ENCODE assay signal across 8 mouse cellular contexts in the genomic region with DNA sequence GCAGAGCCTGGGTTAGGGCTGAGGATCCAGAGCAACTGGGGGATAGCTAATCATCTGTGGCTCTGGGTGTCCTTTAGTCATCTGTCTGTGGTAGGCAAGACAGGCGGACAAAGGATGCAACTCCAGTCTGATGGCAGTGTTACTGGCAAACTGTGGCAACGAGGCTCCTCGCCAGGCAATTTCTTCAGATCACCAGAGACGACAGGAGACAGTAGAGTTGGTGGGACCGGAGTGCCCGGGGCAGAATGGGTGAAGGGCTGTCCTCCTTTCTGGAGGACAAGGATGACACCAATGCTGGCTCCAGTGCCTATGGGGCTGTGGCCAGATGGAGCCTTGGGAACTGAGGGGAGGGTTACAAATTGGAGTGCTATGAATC. TPM values are rescaled to one million over a fixed set of nuclear protein-coding genes. Genes with fewer than 3 reads are reported as not detected.
A peak's percentile ranks its signal among the peaks of the same experiment; 100 is the strongest.
DNase-seq lines count a peak whose midpoint lies in the region; ATAC-seq and TF ChIP-seq lines count a peak whose summit lies in the region.
"Not testable (repeated sequence)": the region's sequence is repeated elsewhere in the genome, so short reads cannot be mapped to it uniquely, and the experiment has no call there.

No protein-coding gene starts in this region.

- not testable (repeated sequence) for H3K9ac ChIP-seq in embryonic facial prominence, embryonic 13.5 days; hindbrain, embryonic 13.5 days; liver, postnatal 0 days (replicated peaks); neural tube, embryonic 11.5 days (ENCODE audit: low read length)

- not testable (repeated sequence) for H3K4me1 ChIP-seq in embryonic facial prominence, embryonic 13.5 days; liver, postnatal 0 days (ENCODE audit: insufficient read depth); neural tube, embryonic 11.5 days (ENCODE audit: control insufficient read depth, insufficient read depth, low read length)
- H3K4me1 ChIP-seq in hindbrain, embryonic 13.5 days (replicated peaks) = peaks cover 20% of the 10 kb centered on the region

- H3K9me3 ChIP-seq in embryonic facial prominence, embryonic 13.5 days; hindbrain, embryonic 13.5 days; liver, postnatal 0 days (ENCODE audit: low read length); neural tube, embryonic 11.5 days (ENCODE audit: control insufficient read depth, low read length): not testable (repeated sequence)

- not testable (repeated sequence) for H3K27me3 ChIP-seq in embryonic facial prominence, embryonic 13.5 days; hindbrain, embryonic 13.5 days; liver, postnatal 0 days (ENCODE audit: insufficient read depth, low read length); neural tube, embryonic 11.5 days (ENCODE audit: control insufficient read depth, insufficient read depth, low read length)

- ATAC-seq in embryonic facial prominence, embryonic 13.5 days (ENCODE audit: insufficient number of reproducible peaks, insufficient read depth, low FRiP score, low TSS enrichment, low read depth); hindbrain, embryonic 13.5 days (ENCODE audit: low FRiP score); liver, postnatal 0 days; neural tube, embryonic 11.5 days (ENCODE audit: insufficient read depth, low FRiP score, low TSS enrichment): not testable (repeated sequence)

- not testable (repeated sequence) for H3K36me3 ChIP-seq in embryonic facial prominence, embryonic 13.5 days; neural tube, embryonic 11.5 days (ENCODE audit: control insufficient read depth, insufficient read depth, low read length)
- peaks cover 10% of the 10 kb centered on the region for H3K36me3 ChIP-seq in hindbrain, embryonic 13.5 days
- peaks cover 11% of the 10 kb centered on the region for H3K36me3 ChIP-seq in liver, postnatal 0 days (replicated peaks; ENCODE audit: insufficient read depth, low read length)

- not testable (repeated sequence) for H3K4me3 ChIP-seq in embryonic facial prominence, embryonic 13.5 days; layer of hippocampus, adult 2 months; liver, postnatal 0 days (ENCODE audit: low read depth, low read length); neural tube, embryonic 11.5 days (ENCODE audit: low read depth, low read length)
- 0 out of 2 replicates have a peak overlapping the region, but pooled peaks have one; percentile 2 for H3K4me3 ChIP-seq in hindbrain, embryonic 13.5 days

- not testable (repeated sequence) for TF ChIP-seq EP300 in liver, postnatal 0 days (IDR thresholded peaks at IDR 0.05; ENCODE audit: low read depth)

- WGBS in embryonic facial prominence, embryonic 13.5 days = 64% methylated on average over 6 of the region's 6 CpGs
- WGBS in hindbrain, embryonic 13.5 days = 63% methylated on average over 6 of the region's 6 CpGs
- WGBS in liver, postnatal 0 days (ENCODE audit: insufficient replicate concordance) = 70% methylated on average over 6 of the region's 6 CpGs
- 66% methylated on average over 6 of the region's 6 CpGs for WGBS in neural tube, embryonic 11.5 days

- peak; percentile 53 for DNase-seq in adrenal gland, adult 8-10 months
- peak; percentile 32 for DNase-seq in gastrocnemius, postnatal 25 days
- not testable (repeated sequence) for DNase-seq in layer of hippocampus, adult 2 months (ENCODE audit: low spot score in 2 of 2); liver, postnatal 0 days; neural tube, embryonic 11.5 days (ENCODE audit: low spot score)
- DNase-seq in thymus, postnatal 25 days = peak; percentile 22

- not testable (repeated sequence) for TF ChIP-seq CTCF in layer of hippocampus, adult 2 months (conservative IDR thresholded peaks at IDR 0.05); liver, postnatal 0 days (IDR thresholded peaks at IDR 0.05; ENCODE audit: low read depth)

- peak overlapping the region; percentile 11; the same call in 1 of the 2 replicates for H3K4me2 ChIP-seq in embryonic facial prominence, embryonic 13.5 days
- H3K4me2 ChIP-seq in hindbrain, embryonic 13.5 days = peak overlapping the region; percentile 85; the same call in 1 of the 2 replicates
- peak overlapping the region; percentile 91; the same call in 1 of the 2 replicates for H3K4me2 ChIP-seq in liver, postnatal 0 days (ENCODE audit: low read depth, low read length)
- peak overlapping the region; percentile 27; the same call in 1 of the 2 replicates for H3K4me2 ChIP-seq in neural tube, embryonic 11.5 days (ENCODE audit: low read depth)

- 0 out of 2 replicates have a peak overlapping the region, but pooled peaks have one; percentile 23 for H3K27ac ChIP-seq in embryonic facial prominence, embryonic 13.5 days
- peak overlapping the region; percentile 77 for H3K27ac ChIP-seq in hindbrain, embryonic 13.5 days
- 0 out of 2 replicates have a peak overlapping the region, but pooled peaks have one; percentile 20 for H3K27ac ChIP-seq in layer of hippocampus, adult 2 months
- H3K27ac ChIP-seq in liver, postnatal 0 days (ENCODE audit: low read depth) = not testable (repeated sequence)
- peak overlapping the region; percentile 46; the same call in 1 of the 2 replicates for H3K27ac ChIP-seq in neural tube, embryonic 11.5 days (ENCODE audit: low read depth, low read length)

RNA-seq across cellular contexts. Expression of a gene that starts 0.6 kb away (rescaled TPM):
- 1,000 to 10,000 TPM; 2,263 to 2,673 (median 2,524) TPM for total RNA-seq in adrenal gland, adult 8-10 months (2022)
- polyA plus RNA-seq in embryonic facial prominence, embryonic 13.5 days (2015; fragmentation: Nextera tagmentation; extraction: Ambion mirVana) = 4,323 and 4,329 TPM in 2 replicates
- total RNA-seq in gastrocnemius, postnatal 25 days (2021) = 1,000 to 10,000 TPM in 1 of 2 experiments, 100 to 1,000 TPM in 1; 972 to 1,021 TPM
- polyA plus RNA-seq in hindbrain, embryonic 13.5 days (2015; fragmentation: Nextera tagmentation; extraction: Ambion mirVana) = 2,639 and 2,680 TPM in 2 replicates
- 1,000 to 10,000 TPM; 1,438 to 1,486 TPM for total RNA-seq in layer of hippocampus, adult 2 months (2021)
- polyA plus RNA-seq in liver, postnatal 0 days (2015; fragmentation: Nextera tagmentation; extraction: Ambion mirVana) = 2,058 and 2,065 TPM in 2 replicates
- 3,132 and 3,213 TPM in 2 replicates for polyA plus RNA-seq in neural tube, embryonic 11.5 days (2014; fragmentation: Nextera tagmentation; extraction: Ambion mirVana)

RNA-seq across cellular contexts. Expression of a gene that starts 2.1 kb away (rescaled TPM):
- 10 to 100 TPM; 12.9 to 15.0 (median 13.6) TPM for total RNA-seq in adrenal gland, adult 8-10 months (2022)
- 13.5 and 15.5 TPM in 2 replicates for polyA plus RNA-seq in embryonic facial prominence, embryonic 13.5 days (2015; fragmentation: Nextera tagmentation; extraction: Ambion mirVana)
- 1 to 10 TPM; 4.9 to 5.1 TPM for total RNA-seq in gastrocnemius, postnatal 25 days (2021)
- 19.7 and 20.9 TPM in 2 replicates for polyA plus RNA-seq in hindbrain, embryonic 13.5 days (2015; fragmentation: Nextera tagmentation; extraction: Ambion mirVana)
- 10 to 100 TPM; 12.2 to 14.3 TPM for total RNA-seq in layer of hippocampus, adult 2 months (2021)
- 5.0 and 5.4 TPM in 2 replicates for polyA plus RNA-seq in liver, postnatal 0 days (2015; fragmentation: Nextera tagmentation; extraction: Ambion mirVana)
- polyA plus RNA-seq in neural tube, embryonic 11.5 days (2014; fragmentation: Nextera tagmentation; extraction: Ambion mirVana) = 16.6 and 18.3 TPM in 2 replicates

RNA-seq across cellular contexts. Expression of a gene that starts 16.1 kb away (rescaled TPM):
- 10 to 100 TPM; 67.4 to 77.6 (median 70.5) TPM for total RNA-seq in adrenal gland, adult 8-10 months (2022)
- 188 and 206 TPM in 2 replicates for polyA plus RNA-seq in embryonic facial prominence, embryonic 13.5 days (2015; fragmentation: Nextera tagmentation; extraction: Ambion mirVana)
- 10 to 100 TPM; 36.3 to 36.7 TPM for total RNA-seq in gastrocnemius, postnatal 25 days (2021)
- polyA plus RNA-seq in hindbrain, embryonic 13.5 days (2015; fragmentation: Nextera tagmentation; extraction: Ambion mirVana) = 125 and 129 TPM in 2 replicates
- total RNA-seq in layer of hippocampus, adult 2 months (2021) = 10 to 100 TPM; 61.4 to 64.4 TPM
- polyA plus RNA-seq in liver, postnatal 0 days (2015; fragmentation: Nextera tagmentation; extraction: Ambion mirVana) = 81.9 and 85.1 TPM in 2 replicates
- polyA plus RNA-seq in neural tube, embryonic 11.5 days (2014; fragmentation: Nextera tagmentation; extraction: Ambion mirVana) = 245 and 251 TPM in 2 replicates

RNA-seq across cellular contexts. Expression of a gene that starts 24.0 kb away (rescaled TPM):
- total RNA-seq in adrenal gland, adult 8-10 months (2022) = 10 to 100 TPM; 22.8 to 44.9 (median 33.2) TPM
- 21.4 and 23.1 TPM in 2 replicates for polyA plus RNA-seq in embryonic facial prominence, embryonic 13.5 days (2015; fragmentation: Nextera tagmentation; extraction: Ambion mirVana)
- 10 to 100 TPM; 12.5 to 17.6 TPM for total RNA-seq in gastrocnemius, postnatal 25 days (2021)
- 16.4 and 17.6 TPM in 2 replicates for polyA plus RNA-seq in hindbrain, embryonic 13.5 days (2015; fragmentation: Nextera tagmentation; extraction: Ambion mirVana)
- total RNA-seq in layer of hippocampus, adult 2 months (2021) = 1 to 10 TPM; 5.5 TPM
- 6.6 and 7.6 TPM in 2 replicates for polyA plus RNA-seq in liver, postnatal 0 days (2015; fragmentation: Nextera tagmentation; extraction: Ambion mirVana)
- polyA plus RNA-seq in neural tube, embryonic 11.5 days (2014; fragmentation: Nextera tagmentation; extraction: Ambion mirVana) = 27.3 and 34.1 TPM in 2 replicates

RNA-seq across cellular contexts. Expression of a gene that starts 39.8 kb away (rescaled TPM):
- 1 to 10 TPM; 2.5 to 5.8 (median 4.6) TPM for total RNA-seq in adrenal gland, adult 8-10 months (2022)
- 14.8 and 16.1 TPM in 2 replicates for polyA plus RNA-seq in embryonic facial prominence, embryonic 13.5 days (2015; fragmentation: Nextera tagmentation; extraction: Ambion mirVana)
- total RNA-seq in gastrocnemius, postnatal 25 days (2021) = 1 to 10 TPM; 3.3 to 4.3 TPM
- 3.0 and 3.5 TPM in 2 replicates for polyA plus RNA-seq in hindbrain, embryonic 13.5 days (2015; fragmentation: Nextera tagmentation; extraction: Ambion mirVana)
- total RNA-seq in layer of hippocampus, adult 2 months (2021) = 1 to 10 TPM; 5.7 to 5.9 TPM
- 7.3 and 7.8 TPM in 2 replicates for polyA plus RNA-seq in liver, postnatal 0 days (2015; fragmentation: Nextera tagmentation; extraction: Ambion mirVana)
- polyA plus RNA-seq in neural tube, embryonic 11.5 days (2014; fragmentation: Nextera tagmentation; extraction: Ambion mirVana) = 14.4 and 17.3 TPM in 2 replicates

Comparison
In these comparisons a context has a peak if more than half of its experiments do, and no peak if none do; other contexts are left out.
1. H3K4me2 ChIP-seq: peak in every context shown above with its lines; median percentile 91 in liver, postnatal 0 days; 85 in hindbrain, embryonic 13.5 days; 27 in neural tube, embryonic 11.5 days; 11 in embryonic facial prominence, embryonic 13.5 days.